Mouse (Mus musculus) liver, embryonic 14.5 days (tissue): ENCODE results near the gene Arl3. TPM values are rescaled to one million over a fixed set of nuclear protein-coding genes. Genes with fewer than 3 reads are reported as not detected.

Source experiments
- ATAC-seq: fragments of 200-750 bp; cut with Nextera tagmentation; 2 replicates; pipeline ENCODE4 v1.8.0; 2017; ENCODE audit warnings: moderate number of reproducible peaks, mild to moderate bottlenecking, moderate library complexity; ENCODE audit not compliant: insufficient read depth
- DNase-seq, 3 experiments: peaks; one replicate each; pipeline ENCODE4 v3.0.0-alpha.2; 2012 to 2013; ENCODE audit warnings: low read depth in 3 of 3, low spot score in 3 of 3
- H3K27ac ChIP-seq: fragments of 300-500 bp; sonication (generic); 2 replicates; pipeline ENCODE4 v1.5.1; 2014; ENCODE audit warnings: moderate library complexity, mild to moderate bottlenecking, control low read depth, inconsistent platforms
- H3K27me3 ChIP-seq: fragments of 300-500 bp; sonication (generic); 2 replicates; pipeline ENCODE4 v1.6.1; 2014; ENCODE audit warnings: mild to moderate bottlenecking, low read length, moderate library complexity; ENCODE audit not compliant: control insufficient read depth, insufficient read depth
- H3K36me3 ChIP-seq: fragments of 300-500 bp; sonication (generic); replicated peaks from 2 replicates; pipeline ENCODE4 v1.6.1; 2014; ENCODE audit warnings: low read depth; ENCODE audit not compliant: control insufficient read depth, insufficient read depth
- H3K4me1 ChIP-seq, 2 experiments: fragments of 200-500 bp in 1 of 2; fragments of 300-500 bp in 1 of 2; sonication (generic) in 1 of 2; replicated peaks; 2 replicates each; pipeline ENCODE4 v1.6.1; 2012 to 2014; ENCODE audit warnings: antibody characterized with exemption in 1 of 2, inconsistent platforms in 1 of 2, low read length in 1 of 2; ENCODE audit not compliant: control insufficient read depth in 2 of 2, insufficient read depth in 2 of 2
- H3K4me2 ChIP-seq: fragments of 300-500 bp; sonication (generic); 2 replicates; pipeline ENCODE4 v1.6.1; 2014; ENCODE audit warnings: low read depth, mild to moderate bottlenecking, control low read depth, moderate library complexity
- H3K4me3 ChIP-seq, 2 experiments: fragments of 200-500 bp in 1 of 2; fragments of 300-500 bp in 1 of 2; sonication (generic) in 1 of 2; 2 replicates each; pipeline ENCODE4 v1.5.1; 2012 to 2014; ENCODE audit warnings: low read depth in 2 of 2, low read length in 2 of 2, mild to moderate bottlenecking in 2 of 2, control low read depth in 1 of 2, inconsistent platforms in 1 of 2, moderate library complexity in 1 of 2; ENCODE audit not compliant: insufficient read depth in 1 of 2
- H3K9ac ChIP-seq: fragments of 300-500 bp; sonication (generic); replicated peaks from 2 replicates; pipeline ENCODE4 v1.6.1; 2014; ENCODE audit warnings: mild to moderate bottlenecking, control low read depth, moderate library complexity
- H3K9me3 ChIP-seq: fragments of 300-500 bp; sonication (generic); 2 replicates; pipeline ENCODE4 v1.6.1; 2016; ENCODE audit warnings: low read length, mixed read lengths; ENCODE audit not compliant: control insufficient read depth
- CTCF ChIP-seq: IDR thresholded peaks from 2 replicates; pipeline ENCODE4 v1.5.1; 2016; ENCODE audit warnings: antibody characterized with exemption, low read depth, control low read depth
- EP300 ChIP-seq: IDR thresholded peaks from 2 replicates; pipeline ENCODE4 v1.6.1; 2016; ENCODE audit warnings: antibody characterized with exemption, low read depth
- WGBS: fragments of 180-500 bp; shearing (Covaris S2); extraction: QIAGEN DNeasy Blood & Tissue Kit; methylation state at CpG from one replicate; pipeline ENCODE4 v1.1.7; 2014; ENCODE audit not compliant: insufficient replicate concordance; 5-methylcytosine and 5-hydroxymethylcytosine counted together
- polyA plus RNA-seq, 2 experiments: library from polyadenylated mRNA; depleted of rRNA in 1 of 2; stranded (reverse) in 1 of 2; unstranded in 1 of 2; fragments of >200 nt; fragmentation: Nextera tagmentation in 1 of 2; extraction: Ambion mirVana in 1 of 2; gene quantifications; 2 replicates each; pipeline versions ENCODE4 v1.2.1 to v1.2.3; 2012 to 2014

Arl3 gene
- polyA plus RNA-seq, 2 experiments: 17.1 to 27.6 TPM

DNA sequence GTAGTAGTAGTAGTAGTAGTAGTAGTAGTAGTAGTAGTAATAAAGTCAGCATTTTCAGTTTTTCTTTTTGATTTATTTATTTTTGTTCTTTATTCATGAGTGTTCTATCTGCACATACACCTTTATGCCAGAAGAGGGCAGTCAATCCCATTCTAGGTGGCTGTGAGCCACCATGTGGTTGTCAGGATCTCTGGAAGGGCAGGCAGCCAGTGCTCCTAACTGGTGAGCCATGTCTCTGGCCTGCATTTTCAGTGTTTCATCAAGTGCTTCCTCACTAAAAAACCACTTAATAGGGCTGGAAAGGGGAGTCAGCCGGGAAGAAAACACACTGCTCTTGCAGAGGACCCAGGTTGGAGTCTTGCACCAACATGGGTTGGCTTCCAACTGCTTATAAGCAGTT is 10.9 kb downstream of the Arl3 start:
- no peak overlapping the region for H3K4me2 ChIP-seq
- ATAC-seq: peak; percentile 51; the same call in 1 of the 2 replicates
- whole genome bisulfite sequencing: 33% methylated on average over 1 of the region's 1 CpGs

DNA sequence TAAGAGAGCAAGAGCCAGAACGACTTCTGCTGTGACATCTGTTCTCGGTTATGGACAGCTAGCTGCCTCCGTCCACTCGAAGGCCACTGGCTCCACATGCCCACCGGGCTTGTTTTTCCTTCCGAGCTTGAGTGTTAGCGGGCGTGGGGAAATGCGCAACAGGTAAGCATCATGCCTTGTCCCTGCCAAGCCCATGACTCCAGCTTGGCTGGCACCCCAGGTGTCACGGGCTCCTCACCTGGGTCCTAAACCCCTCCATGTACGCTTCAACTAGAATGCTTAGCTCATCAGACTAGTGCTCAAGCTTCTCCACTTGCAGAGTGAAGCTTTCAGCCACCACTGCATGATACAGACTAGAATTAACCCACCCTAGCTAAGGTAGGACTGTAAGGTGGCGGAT is 14.4 kb downstream of the Arl3 start:
- 74% methylated on average over 12 of the region's 12 CpGs for WGBS
- Histone ChIP-seq H3K4me3 (no peak overlapping the region), H3K9me3 (no peaks in the 10 kb centered on the region), H3K9ac (no peak overlapping the region), H3K27ac (no peak overlapping the region), H3K27me3 (no peaks in the 10 kb centered on the region), H3K36me3 (no peaks in the 10 kb centered on the region), H3K4me2 (no peak overlapping the region), H3K4me1 (peaks cover 11% of the 10 kb centered on the region in 2 experiments)
- TF ChIP-seq CTCF: no peak
- TF ChIP-seq EP300: no peak
- no peak for ATAC-seq
- no peak for DNase-seq

More for the DNA sequence above, 10.9 kb downstream of the Arl3 start:
- Histone ChIP-seq H3K36me3 (no peaks in the 10 kb centered on the region), H3K9ac (no peak overlapping the region), H3K4me1 (peaks cover 0 to 3% of the 10 kb centered on the region in 2 experiments; a peak in 1 of 4 replicates), H3K9me3 (no peaks in the 10 kb centered on the region), H3K4me3 (no peak overlapping the region), H3K27me3 (no peaks in the 10 kb centered on the region), H3K27ac (no peak overlapping the region)
- DNase-seq: peak in 1 of 3 experiments; percentile 44
- TF ChIP-seq CTCF (peak; percentile 89), EP300 (no peak)

DNA sequence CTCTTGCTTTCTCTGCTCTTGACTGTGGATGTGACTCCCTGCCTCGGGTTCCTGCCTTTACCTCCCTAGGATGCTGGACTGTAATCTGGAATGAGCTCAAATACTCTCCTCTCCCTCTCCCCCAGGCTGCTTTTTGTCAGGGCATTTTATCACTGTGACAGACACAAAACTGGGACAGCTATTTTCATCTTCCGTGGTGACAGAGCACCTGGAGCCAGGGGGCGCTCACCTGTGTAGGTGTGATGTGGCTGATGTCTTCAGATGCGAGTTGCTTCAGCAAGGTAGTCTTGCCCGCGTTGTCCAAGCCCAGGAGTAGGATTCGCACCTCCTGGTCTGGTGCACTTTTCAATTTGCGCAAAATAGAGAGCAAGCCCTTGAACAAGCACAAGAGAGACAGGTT is 15.0 kb downstream of the Arl3 start:
- WGBS: 76% methylated on average over 8 of the region's 8 CpGs
- Histone ChIP-seq H3K4me2 (no peak overlapping the region), H3K36me3 (no peaks in the 10 kb centered on the region), H3K9me3 (no peaks in the 10 kb centered on the region), H3K27me3 (no peaks in the 10 kb centered on the region), H3K27ac (no peak overlapping the region), H3K4me1 (peaks cover 15 to 17% of the 10 kb centered on the region in 2 experiments), H3K4me3 (no peak overlapping the region), H3K9ac (no peak overlapping the region)
- DNase-seq: no peak
- peak; percentile 16; the same call in 1 of the 2 replicates for TF ChIP-seq CTCF
- no peak for TF ChIP-seq EP300
- ATAC-seq: no peak

DNA sequence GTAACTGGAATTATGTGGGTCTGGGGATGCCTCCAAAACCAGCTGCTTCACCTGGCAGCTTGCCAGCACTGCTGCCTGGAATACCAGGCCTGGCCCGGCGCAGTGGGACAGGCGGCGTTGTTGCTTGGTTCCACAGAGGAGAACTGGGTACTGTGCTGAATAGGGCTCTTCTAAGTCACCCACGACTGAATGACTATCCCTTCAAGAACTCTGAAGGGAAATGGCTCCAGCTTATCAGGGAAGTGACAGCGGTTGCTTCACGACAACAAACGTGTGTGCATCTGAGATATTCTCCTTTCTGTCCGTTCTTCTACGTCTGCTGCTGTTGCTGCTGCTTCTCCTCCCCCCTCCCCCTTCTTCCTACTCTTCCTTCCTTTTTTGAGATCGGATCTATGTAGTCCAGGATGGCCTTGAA is 19.4 kb downstream of the Arl3 start:
- Histone ChIP-seq H3K9ac (peak overlapping the region; percentile 35), H3K27me3 (no peaks in the 10 kb centered on the region), H3K4me1 (peaks cover 12 to 17% of the 10 kb centered on the region in 2 experiments), H3K9me3 (no peaks in the 10 kb centered on the region), H3K27ac (peak overlapping the region; percentile 80), H3K36me3 (no peaks in the 10 kb centered on the region), H3K4me2 (peak overlapping the region; percentile 55), H3K4me3 (no peak overlapping the region)
- TF ChIP-seq CTCF: no peak
- peak; percentile 87 for TF ChIP-seq EP300
- 9% methylated on average over 11 of the region's 11 CpGs for WGBS
- peak; percentile 67 to 71 (median 69) for DNase-seq
- peak; percentile 87 for ATAC-seq

DNA sequence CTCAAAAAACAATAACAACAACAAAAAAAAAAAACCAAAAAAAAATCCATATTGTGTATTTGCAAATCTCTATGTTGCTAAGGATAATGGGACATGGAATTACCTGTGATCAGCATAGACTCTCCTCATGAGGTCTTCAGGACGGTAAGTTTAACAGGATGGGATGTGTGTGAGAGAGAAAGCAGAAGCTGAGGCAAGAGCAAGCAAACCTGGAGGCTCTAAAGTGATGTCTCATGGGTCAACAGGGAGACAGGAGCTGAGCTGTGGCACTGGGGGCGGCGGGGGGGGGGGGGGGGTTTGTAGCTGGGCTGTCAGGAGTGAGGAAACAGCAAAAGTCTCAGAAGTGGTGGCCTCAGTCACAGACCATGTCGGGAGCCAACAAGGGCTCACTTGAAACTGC is 20.5 kb downstream of the Arl3 start:
- Histone ChIP-seq H3K4me1 (peaks cover 12 to 17% of the 10 kb centered on the region in 2 experiments), H3K36me3 (no peaks in the 10 kb centered on the region), H3K27ac (no peak overlapping the region), H3K9me3 (no peaks in the 10 kb centered on the region), H3K9ac (no peak overlapping the region), H3K4me2 (no peak overlapping the region), H3K4me3 (no peak overlapping the region), H3K27me3 (no peaks in the 10 kb centered on the region)
- DNase-seq (no peak), ATAC-seq (no peak)
- WGBS: 31% methylated on average over 4 of the region's 4 CpGs
- TF ChIP-seq EP300 (no peak), CTCF (no peak)
